Mouse (Mus musculus): Measurements from ENCODE around the gene Pon1.

Pon1 gene

GRCm38 (mm10) chr6:5120229-5120628, 73.5 kb downstream of the Pon1 start:
- no peak for DNase-seq

GRCm38 (mm10) chr6:5119181-5119910, 74.4 kb downstream of the Pon1 start:
- no peak for DNase-seq
